Mouse (Mus musculus) liver, adult (tissue): ENCODE data around the gene Ssh2.
A peak's percentile ranks its signal among the peaks of the same experiment; 100 is the strongest.

Source experiments
- GATA4 ChIP-seq: IDR thresholded peaks from 2 replicates; pipeline ENCODE4 v1.6.1; 2014; ENCODE audit warnings: mild to moderate bottlenecking, low read length; ENCODE audit not compliant: insufficient replicate concordance

The Ssh2 gene

DNA sequence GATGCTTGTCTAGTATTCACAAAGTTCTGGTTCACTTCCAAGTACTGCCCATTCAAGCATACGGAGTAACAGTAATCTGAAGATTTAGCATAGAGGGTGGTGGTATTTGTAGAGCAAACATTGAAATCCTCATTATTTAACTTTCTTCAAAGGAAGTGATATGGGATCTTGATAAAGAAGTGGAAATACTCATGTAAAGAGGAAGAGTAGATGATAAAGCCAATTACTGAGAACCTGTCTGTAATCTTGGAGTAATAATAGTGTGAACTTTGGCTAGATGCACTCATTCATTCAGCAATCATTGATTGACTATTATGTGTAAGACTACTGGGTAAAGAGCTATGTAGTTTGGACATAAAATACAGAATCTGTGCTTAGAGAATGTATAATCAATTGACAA is 64.1 kb downstream of the Ssh2 start:
- TF ChIP-seq GATA4 = no peak

DNA sequence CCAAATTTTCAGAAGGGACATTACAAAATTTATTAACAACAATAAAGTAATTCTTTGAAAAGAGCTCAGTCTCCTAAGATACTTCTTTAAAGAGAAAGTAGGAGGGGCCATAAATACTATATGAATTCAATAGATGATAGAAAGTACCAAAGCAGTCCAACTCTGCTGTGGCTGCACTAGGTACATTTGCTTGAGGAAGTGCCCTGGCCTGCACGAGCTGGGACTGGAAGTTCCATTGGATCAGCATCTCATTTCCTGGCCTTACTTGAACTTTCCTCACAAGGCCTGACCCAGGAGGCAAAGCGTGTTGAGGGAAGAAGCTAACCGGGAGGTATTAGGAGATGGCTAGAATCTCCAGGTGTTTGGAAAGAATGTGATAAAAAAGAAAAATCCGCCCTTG is 75.4 kb downstream of the Ssh2 start:
- TF ChIP-seq GATA4 = no peak

DNA sequence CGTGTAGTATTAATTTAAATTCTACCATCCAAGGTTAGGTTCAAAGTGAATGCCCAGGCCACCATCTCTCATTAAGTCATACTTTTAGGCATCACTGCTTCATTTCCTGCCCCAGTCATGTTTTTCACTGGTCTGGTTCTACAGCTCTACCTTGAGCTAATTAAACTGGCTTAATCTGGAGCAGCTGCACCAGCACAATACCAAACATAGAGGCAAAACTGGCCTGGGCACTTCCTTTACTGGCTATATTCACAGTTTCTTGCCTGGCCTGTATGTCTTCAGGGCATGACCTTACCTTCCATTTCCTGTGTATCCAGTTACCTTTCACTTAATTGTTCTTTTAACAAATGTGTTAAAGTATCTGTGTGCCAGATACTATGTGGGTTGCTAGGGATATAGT is 81.2 kb downstream of the Ssh2 start:
- TF ChIP-seq GATA4 = no peak

DNA sequence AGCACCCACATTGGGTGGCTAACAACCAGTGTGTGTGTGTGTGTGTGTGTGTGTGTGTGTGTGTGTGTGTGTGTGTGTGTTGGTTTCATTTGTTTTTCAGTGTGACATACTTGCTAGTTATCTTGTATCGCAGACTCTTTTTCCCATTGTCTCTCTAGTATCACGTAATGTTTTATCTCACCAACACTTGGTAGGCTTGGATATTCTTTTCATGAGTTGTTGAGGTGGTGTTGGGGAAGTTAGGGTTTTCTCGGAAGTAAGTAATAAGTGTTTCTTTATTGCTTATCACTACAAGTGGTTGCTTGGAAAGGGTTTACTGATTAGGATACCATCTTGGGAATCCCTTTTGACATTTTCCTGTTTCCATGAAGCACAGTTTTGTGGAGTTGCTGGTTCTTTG is 91.1 kb downstream of the Ssh2 start:
- TF ChIP-seq GATA4 = no peak

DNA sequence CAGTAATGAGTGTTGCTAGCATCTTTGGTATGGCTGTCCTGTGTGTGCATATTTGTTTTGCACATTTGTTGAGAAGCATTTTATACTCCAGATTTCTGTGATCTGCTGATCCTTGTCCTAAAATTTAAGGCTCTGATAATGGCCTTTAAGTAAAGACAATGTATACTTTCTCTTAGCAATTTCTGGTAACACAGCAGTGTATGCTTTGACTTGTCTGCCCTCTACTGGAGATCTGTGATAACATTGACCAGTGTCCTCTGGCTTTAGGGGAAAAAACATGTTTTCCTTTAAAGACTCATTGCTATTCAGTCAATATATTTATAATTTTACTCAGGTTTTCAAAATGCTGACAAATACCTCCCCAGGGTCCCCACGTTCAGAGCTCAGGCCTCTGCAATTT is 92.4 kb downstream of the Ssh2 start:
- no peak for TF ChIP-seq GATA4

DNA sequence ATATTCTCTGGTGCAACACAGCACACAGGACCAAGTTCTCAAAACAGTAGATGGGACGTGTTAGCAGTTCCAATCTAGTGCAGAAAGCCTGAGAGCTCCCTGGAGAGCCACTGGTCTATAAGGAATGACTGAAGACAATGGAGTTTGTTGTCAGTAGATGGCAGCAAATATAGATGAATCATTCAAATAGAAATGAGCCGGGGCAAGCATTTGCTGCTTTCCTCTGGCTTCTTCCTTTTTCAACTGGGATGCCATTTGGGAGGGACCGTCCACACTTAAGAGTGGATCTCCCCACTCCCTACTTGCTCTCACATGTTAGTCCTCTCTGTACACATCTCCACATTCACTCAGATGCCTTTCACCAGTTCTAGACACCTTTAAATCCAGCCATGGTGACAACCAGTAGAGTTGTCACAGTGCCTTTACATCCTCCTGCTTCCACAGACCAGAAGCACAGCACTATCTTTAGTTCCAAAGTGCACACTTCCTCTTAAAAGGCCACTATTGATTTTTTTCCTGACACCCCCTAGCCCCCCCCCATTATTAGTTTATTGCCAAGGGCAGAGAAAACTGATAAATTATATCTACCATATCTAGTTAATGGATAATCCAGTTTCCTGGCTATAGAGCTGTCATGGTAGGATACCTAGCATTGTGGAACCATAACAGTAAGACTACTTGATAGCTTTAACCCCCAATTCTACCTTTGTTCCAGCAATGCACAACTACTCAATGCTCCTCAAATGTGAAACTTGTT is 101.8 kb downstream of the Ssh2 start:
- no peak for TF ChIP-seq GATA4

DNA sequence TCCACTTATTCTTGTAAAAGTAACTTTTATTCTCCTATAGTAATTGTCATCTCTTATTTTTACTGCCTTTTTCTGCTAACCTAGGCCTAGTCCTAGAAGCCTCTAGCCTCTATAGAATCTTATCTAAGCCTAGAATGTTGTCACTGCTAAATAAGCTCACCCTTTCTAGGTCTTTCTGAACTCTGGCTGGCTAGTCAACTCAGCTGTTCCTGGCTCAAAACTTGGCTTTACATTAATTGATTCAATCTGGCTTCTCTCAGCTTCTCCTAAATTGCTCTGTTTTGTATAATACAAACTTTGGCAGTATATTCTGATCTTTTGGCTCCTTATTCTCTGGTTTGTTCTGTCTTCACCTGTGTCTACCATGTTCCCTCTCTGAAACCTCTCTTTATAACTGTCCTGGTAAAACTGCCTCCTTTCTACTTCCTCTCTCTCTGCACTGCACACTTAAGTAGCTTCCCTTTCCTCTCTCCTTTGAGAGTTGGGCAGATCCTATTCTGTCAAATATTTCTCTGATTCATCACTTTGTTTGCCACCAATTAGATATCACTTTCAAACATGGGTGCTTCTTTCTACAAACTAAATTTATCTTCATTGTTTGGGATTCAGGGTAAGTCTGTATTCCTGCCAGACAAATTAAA is 102.5 kb downstream of the Ssh2 start:
- TF ChIP-seq GATA4 = no peak

DNA sequence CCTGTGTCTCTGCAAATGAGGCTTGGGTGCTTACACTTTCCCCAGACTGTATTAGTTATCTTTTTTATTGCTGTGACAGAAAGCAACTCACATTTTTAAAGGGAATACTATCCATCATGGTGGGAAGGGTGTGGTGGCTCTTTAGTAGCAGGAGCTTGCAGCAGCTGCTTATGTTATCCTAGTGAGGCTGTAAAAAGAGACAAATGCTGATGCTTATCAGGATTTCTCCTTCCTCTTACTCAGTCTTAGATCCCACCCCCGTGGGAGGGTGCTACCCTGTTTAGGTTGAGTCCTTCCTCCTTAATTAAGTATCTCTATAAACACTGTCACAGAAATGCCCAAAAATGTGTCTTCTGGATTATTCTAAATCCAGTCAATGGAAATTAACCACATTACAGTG is 105.1 kb downstream of the Ssh2 start:
- TF ChIP-seq GATA4 = no peak

DNA sequence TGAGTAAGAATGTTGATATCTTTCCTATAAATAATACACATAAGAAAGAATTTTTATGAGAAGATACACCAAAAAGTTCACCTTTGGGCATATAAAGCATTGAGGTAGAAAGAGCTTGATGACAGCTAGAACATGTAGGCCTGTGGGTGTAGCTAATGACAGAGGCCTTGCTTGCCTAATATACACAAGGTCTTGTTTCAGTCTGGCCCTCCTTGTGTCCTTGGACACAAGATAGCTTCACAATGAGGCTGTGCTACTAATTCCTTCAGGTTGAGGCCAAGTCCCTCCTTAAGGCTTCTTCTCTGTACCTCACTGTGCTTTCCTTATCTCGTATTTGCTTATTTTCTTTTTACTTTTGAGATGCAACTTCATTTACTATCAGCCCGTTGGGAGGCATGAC is 114.4 kb downstream of the Ssh2 start:
- TF ChIP-seq GATA4 = no peak

DNA sequence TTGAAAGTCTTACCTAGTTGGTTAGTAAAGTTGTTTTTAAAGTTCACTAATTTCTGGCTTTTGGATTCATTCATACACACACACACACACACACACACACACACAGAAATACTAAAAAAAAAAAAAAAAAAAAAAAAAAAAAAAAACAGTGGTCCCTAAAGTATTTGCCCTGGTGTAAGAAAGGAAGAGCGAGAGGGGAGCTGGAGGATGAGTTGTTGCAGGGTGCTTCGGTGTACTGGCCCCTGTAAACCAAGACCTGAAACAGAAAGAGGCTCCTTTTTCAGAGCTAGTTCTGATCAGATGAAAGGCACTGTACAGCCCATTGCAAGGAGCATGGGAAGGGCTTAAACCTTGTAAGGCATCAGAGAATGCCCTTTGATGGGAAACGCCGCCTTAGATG is 131.2 kb downstream of the Ssh2 start:
- no peak for TF ChIP-seq GATA4

DNA sequence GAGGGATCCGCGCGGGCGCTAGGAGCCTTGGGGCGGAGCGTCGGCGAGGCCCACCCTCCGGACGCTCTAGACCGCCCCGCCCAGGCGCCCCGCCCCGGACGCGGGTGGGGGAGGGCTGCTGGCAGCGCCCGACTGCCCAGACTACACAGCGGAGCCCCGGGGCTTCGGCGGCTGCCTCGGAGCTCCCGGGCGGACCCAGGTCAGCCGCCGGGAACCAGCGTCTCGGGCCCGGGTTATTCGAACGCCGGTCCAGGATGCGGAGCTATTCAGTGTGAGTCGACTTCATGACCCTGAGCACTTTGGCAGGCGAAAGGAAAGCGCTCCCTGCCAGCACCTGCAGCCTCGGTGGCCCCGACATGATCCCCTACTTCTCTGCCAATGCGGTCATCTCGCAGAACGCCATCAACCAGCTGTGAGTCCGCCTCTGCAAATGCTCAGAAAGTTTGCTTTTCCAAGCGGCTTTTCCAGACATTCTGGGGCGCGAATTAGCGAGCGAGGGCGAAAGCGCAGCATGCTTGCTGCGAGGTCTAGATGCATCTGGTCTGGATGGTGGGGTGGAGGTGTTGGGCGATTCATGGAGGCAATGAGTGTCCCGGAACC is 132.2 kb downstream of the Ssh2 start:
- TF ChIP-seq GATA4 = no peak; the same call in 1 of the 2 replicates

DNA sequence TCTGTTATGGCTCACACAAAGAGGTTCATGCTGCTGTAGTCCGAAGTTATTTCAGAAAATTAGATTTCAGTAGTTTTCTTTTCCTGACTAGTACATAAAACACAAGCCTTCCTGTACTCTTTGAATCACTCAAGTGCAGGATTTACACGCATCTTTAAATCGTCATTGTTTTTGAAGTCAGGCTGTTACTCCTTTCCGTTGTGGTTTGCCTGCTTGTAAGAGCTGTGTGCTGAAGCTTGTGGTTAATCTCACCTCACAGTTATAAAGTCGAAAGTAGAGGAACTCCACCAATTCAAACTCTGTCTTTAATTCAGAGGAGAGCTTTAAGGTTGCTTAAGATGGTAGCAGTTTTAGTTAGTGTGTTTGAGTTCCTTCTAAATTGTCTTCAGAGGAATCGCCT is 132.9 kb downstream of the Ssh2 start:
- no peak for TF ChIP-seq GATA4

DNA sequence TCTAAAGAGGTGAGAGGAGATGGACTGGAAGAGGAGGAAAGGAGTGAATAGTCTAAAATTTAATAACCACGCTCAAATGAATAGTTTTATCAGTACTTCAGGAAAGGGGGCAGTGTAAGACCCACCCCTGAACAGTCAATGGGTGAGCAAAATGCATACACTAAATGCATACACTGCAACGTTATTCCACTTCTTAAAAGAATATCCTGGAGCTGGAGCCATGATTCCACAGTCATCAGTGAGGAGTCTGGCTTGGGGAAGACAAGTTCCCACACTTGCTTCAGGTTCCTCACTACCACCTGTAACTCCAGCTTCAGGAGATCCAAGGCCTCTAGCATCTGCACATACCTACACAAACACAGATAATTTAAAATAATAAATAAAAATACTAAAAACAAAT is 133.6 kb downstream of the Ssh2 start:
- TF ChIP-seq GATA4 = no peak

DNA sequence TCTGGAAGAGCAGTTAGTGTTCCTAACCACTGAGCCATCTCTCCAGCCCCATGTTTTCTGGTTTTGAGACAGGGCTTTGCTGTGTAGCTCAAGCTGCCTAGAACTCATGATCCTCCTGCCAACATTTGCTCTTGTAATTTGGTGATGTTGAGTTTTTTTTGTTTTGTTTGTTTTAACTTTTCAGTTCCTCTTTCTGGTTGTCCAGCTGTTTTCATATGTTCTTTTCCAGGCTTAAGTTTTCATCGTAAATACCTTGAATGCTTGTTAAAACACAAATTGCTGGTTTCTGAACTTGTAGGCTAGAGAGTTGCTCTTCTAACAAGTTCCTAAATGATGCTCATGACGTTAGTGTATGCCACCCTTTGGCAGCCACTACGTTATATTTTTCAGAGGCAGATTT is 139.0 kb downstream of the Ssh2 start:
- TF ChIP-seq GATA4 = no peak

DNA sequence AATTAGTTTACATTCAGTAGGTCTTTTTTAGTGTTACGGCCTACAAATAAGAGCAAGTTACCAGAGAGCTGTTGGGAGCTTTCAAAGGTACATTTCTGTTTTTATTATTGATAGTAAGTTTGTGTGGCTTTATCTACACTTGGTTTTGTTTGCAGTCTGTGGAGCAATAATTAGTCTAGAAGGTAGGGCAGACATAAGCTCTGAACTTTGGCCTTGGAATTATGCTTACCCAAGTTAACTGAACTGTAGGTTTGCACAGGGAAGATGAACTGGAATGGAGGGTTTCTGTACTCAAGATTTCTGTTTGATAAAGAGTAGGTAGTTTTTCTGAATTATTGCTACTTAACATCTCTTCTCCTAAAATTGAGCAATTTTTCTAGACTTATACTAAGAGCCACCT is 141.8 kb downstream of the Ssh2 start:
- TF ChIP-seq GATA4 = no peak

DNA sequence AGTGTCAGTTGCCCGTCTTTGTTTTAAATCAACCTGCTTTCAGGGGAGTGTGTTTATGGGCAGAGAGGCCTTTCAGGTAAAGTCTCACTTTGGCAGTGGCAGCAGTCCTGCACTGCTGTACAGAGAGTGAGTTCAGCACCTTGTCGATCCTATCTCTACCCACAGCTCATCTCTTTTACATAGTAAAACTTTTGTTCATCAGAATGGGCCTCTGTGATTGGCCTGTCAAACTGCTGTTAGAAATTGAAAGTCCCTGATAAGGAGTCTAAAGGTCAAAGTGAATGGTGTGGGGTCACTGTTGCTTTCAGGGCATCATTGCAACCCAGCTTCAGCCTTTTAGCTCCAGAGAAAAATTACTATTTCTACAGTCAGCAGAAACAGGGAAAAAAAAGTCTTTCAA is 147.4 kb downstream of the Ssh2 start:
- peak; percentile 77; the same call in 1 of the 2 replicates for TF ChIP-seq GATA4
